10 mouse cellular contexts compared by ENCODE assay signal in genomic region chr5:37874784-37875281, GRCm38 (mm10). TPM values are rescaled to one million over a fixed set of nuclear protein-coding genes. Genes with fewer than 3 reads are reported as not detected.
DNase-seq lines count a peak whose midpoint lies in the region; ATAC-seq and TF ChIP-seq lines count a peak whose summit lies in the region.
"Had no signal": no experiment of that assay in that cellular context is flagged by ENCODE, and none has a peak within 500 bp of the region (broad histone marks: within the 10 kb centered on the region; RNA-seq: fewer than 3 reads in every experiment).

No protein-coding gene starts in this region.

- no peaks in the 10 kb centered on the region for H3K4me1 ChIP-seq in lung, embryonic 15.5 days
- no peaks in the 10 kb centered on the region for H3K4me1 ChIP-seq in lung, adult 2 months (ENCODE audit: control insufficient read depth, insufficient read depth, low read length)
- H3K4me1 ChIP-seq in hindbrain, embryonic 14.5 days (replicated peaks; ENCODE audit: control insufficient read depth, insufficient read depth, low read length), result no peaks in the 10 kb centered on the region
- H3K4me1 ChIP-seq: liver, embryonic 13.5 days had no signal

- no peak for TF ChIP-seq POLR2A in lung, adult 2 months (IDR thresholded peaks at IDR 0.05; ENCODE audit: borderline replicate concordance, extremely low read depth, low read depth, low read length)
- TF ChIP-seq POLR2A in myocyte (IDR thresholded peaks at IDR 0.05; ENCODE audit: insufficient read length, low read depth), result no peak

- no peak for TF ChIP-seq CTCF in lung, adult 2 months (IDR thresholded peaks at IDR 0.05; ENCODE audit: insufficient read depth, low read length)
- TF ChIP-seq CTCF in gastrocnemius, adult 2 months (IDR thresholded peaks at IDR 0.05), result no peak

- H3K36me3 ChIP-seq in lung, embryonic 15.5 days, result no peaks in the 10 kb centered on the region
- no peaks in the 10 kb centered on the region for H3K36me3 ChIP-seq in hindbrain, embryonic 14.5 days (replicated peaks; ENCODE audit: control insufficient read depth, insufficient read depth)
- no peaks in the 10 kb centered on the region for H3K36me3 ChIP-seq in myocyte (ENCODE audit: control insufficient read depth, insufficient read depth)
- H3K36me3 ChIP-seq: liver, embryonic 13.5 days had no signal

- whole genome bisulfite sequencing in lung, embryonic 15.5 days, result 63% methylated on average over 6 of the region's 6 CpGs
- WGBS in lung, adult 2 months, result 61% methylated on average over 6 of the region's 6 CpGs
- 54% methylated on average over 6 of the region's 6 CpGs for WGBS in hindbrain, embryonic 14.5 days

- H3K4me2 ChIP-seq in lung, embryonic 15.5 days, result no peak overlapping the region
- H3K4me2 ChIP-seq in hindbrain, embryonic 14.5 days (replicated peaks), result no peak overlapping the region
- H3K4me2 ChIP-seq in myocyte (ENCODE audit: low read depth), result peak overlapping the region; percentile 28
- H3K4me2 ChIP-seq: liver, embryonic 13.5 days had no signal

- H3K27ac ChIP-seq in lung, embryonic 15.5 days, result no peak overlapping the region
- no peak overlapping the region for H3K27ac ChIP-seq in gastrocnemius, adult 2 months
- no peak overlapping the region for H3K27ac ChIP-seq in hindbrain, embryonic 14.5 days
- H3K27ac ChIP-seq: liver, embryonic 13.5 days had no signal

- no peaks in the 10 kb centered on the region for H3K9me3 ChIP-seq in lung, embryonic 15.5 days
- H3K9me3 ChIP-seq in hindbrain, embryonic 14.5 days (ENCODE audit: control insufficient read depth, low read length), result no peaks in the 10 kb centered on the region
- H3K9me3 ChIP-seq: liver, embryonic 13.5 days had no signal

- H3K9ac ChIP-seq in lung, embryonic 15.5 days, result no peak overlapping the region
- no peak overlapping the region for H3K9ac ChIP-seq in hindbrain, embryonic 14.5 days
- H3K9ac ChIP-seq: liver, embryonic 13.5 days had no signal

- intact Hi-C loops in gastrocnemius, adult 2 months (cut with DNase I), result no loop called here

- no peaks in the 10 kb centered on the region for H3K79me2 ChIP-seq in myocyte (ENCODE audit: control insufficient read depth, insufficient read depth)

- H3ac ChIP-seq in myocyte (ENCODE audit: control insufficient read depth, insufficient read length), result no peak overlapping the region

- DNase-seq in lung, adult 2 months, result no peak
- peak; percentile 55 for DNase-seq in gastrocnemius, adult 2 months
- DNase-seq in hindbrain, embryonic 14.5 days (ENCODE audit: low spot score), result no peak
- DNase-seq in c-Kit-positive CD71-positive TER-119-positive erythroid progenitor cells, embryonic 14.5 days (ENCODE audit: low spot score), result no peak
- no peak for DNase-seq in frontal cortex, postnatal 14 days (ENCODE audit: low spot score in 2 of 2)
- DNase-seq in right cerebral cortex, postnatal 10 days (ENCODE audit: low spot score in 2 of 2), result no peak
- DNase-seq: liver, embryonic 13.5 days had no signal

- peaks cover 12% of the 10 kb centered on the region; the same call in 1 of the 2 replicates for H3K27me3 ChIP-seq in lung, embryonic 15.5 days
- H3K27me3 ChIP-seq in hindbrain, embryonic 14.5 days (ENCODE audit: control insufficient read depth, insufficient read depth, low read length), result no peaks in the 10 kb centered on the region
- H3K27me3 ChIP-seq in myocyte (ENCODE audit: control insufficient read depth, insufficient read depth, insufficient read length), result no peaks in the 10 kb centered on the region
- H3K27me3 ChIP-seq: liver, embryonic 13.5 days had no signal

- no peak overlapping the region for H3K4me3 ChIP-seq in lung, embryonic 15.5 days
- no peak overlapping the region for H3K4me3 ChIP-seq in lung, adult 2 months (replicated peaks; ENCODE audit: extremely low read depth, low read depth, low read length)
- H3K4me3 ChIP-seq in gastrocnemius, adult 2 months, result no peak overlapping the region
- no peak overlapping the region for H3K4me3 ChIP-seq in hindbrain, embryonic 14.5 days (replicated peaks; ENCODE audit: low read length)
- no peak overlapping the region for H3K4me3 ChIP-seq in myocyte
- H3K4me3 ChIP-seq: liver, embryonic 13.5 days had no signal

- peak; percentile 48; the same call in 1 of the 2 replicates for ATAC-seq in lung, embryonic 15.5 days (ENCODE audit: borderline replicate concordance, extremely low read depth, low FRiP score, low TSS enrichment)
- ATAC-seq in hindbrain, embryonic 14.5 days (ENCODE audit: low FRiP score), result peak; percentile 73; the same call in 1 of the 2 replicates

TF ChIP-seq in myocyte, 11 proteins besides CTCF, POLR2A, EP300 and RAD21:
- peak; percentile 79 to 87 (median 82) for TF ChIP-seq MYOG (IDR thresholded peaks at IDR 0.05; ENCODE audit: control insufficient read depth in 1 of 3, insufficient read depth in 1 of 3, insufficient read length in 2 of 3, low read depth in 2 of 3)
- peak; percentile 80 for TF ChIP-seq TCF12 (IDR thresholded peaks at IDR 0.05; ENCODE audit: insufficient read depth, poor library complexity, severe bottlenecking)
- peak; percentile 21 to 87 (median 87) for TF ChIP-seq MYOD1 (IDR thresholded peaks at IDR 0.05; ENCODE audit: control insufficient read depth in 1 of 3, insufficient read length in 2 of 3, low read depth in 2 of 3)
- TF ChIP-seq TCF3 (IDR thresholded peaks at IDR 0.05; ENCODE audit: insufficient read length, low read depth), result no peak
- no peak for TF ChIP-seq REST (IDR thresholded peaks at IDR 0.05; ENCODE audit: insufficient read depth, insufficient read length)

RNA-seq across cellular contexts. Expression of gene Msx1, which starts 50.5 kb away (rescaled TPM):
- 3.4 and 3.5 TPM in 2 replicates for polyA plus RNA-seq in lung, embryonic 15.5 days (2015; fragmentation: Nextera tagmentation; extraction: Ambion mirVana)
- polyA plus RNA-seq in lung, adult 2 months (2012; rRNA removed), result 5.9 and 6.0 TPM in 2 replicates
- 1 to 10 TPM; 1.7 to 2.2 TPM for total RNA-seq in gastrocnemius, adult 2 months (2021)
- polyA plus RNA-seq in hindbrain, embryonic 14.5 days (2014; fragmentation: Nextera tagmentation; extraction: Ambion mirVana), result 25.4 and 37.4 TPM in 2 replicates
- 4.7 TPM for polyA plus RNA-seq in myocyte (2012; fragmentation: generic; extraction: Trizol)
- total RNA-seq: common myeloid progenitor, adult 5-6 weeks had no signal
